Mouse (Mus musculus) activated CD4-positive, CD25-positive, alpha-beta regulatory T cell, adult 9 weeks (primary cell): ENCODE measurements around the gene Ssx9. TPM values are rescaled to one million over a fixed set of nuclear protein-coding genes. Genes with fewer than 3 reads are reported as not detected.

Experiments used
- polyA plus RNA-seq: library from polyadenylated mRNA; unstranded; fragments of 100-300 nt; shearing (Covaris generic); gene quantifications from one replicate; pipeline ENCODE4 v1.2.1, GENCODE M21; 2017

Ssx9 gene
- not detected for polyA plus RNA-seq

DNA sequence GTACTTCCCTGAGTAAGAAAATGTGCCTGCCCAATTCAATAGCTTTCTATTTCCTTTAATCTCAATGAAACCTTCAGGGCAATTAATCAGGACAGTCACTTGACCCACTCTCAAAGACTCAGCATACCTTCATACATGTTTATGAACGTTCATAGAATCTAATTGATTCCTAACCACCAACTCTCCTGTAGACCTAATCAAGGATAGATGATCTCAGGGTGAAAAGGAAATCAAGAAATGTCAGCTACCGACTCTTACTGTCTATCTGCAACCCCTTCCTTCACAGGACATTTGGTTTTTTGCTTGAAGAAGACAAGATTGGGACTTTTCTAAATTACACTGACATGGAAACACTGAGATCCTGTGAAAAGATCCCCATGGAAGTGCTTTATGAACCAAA, at the start of gene Ssx9:
Gene Ssx9 (plus strand): TSS at position 301 of the 400 bp plus-strand sequence.

DNA sequence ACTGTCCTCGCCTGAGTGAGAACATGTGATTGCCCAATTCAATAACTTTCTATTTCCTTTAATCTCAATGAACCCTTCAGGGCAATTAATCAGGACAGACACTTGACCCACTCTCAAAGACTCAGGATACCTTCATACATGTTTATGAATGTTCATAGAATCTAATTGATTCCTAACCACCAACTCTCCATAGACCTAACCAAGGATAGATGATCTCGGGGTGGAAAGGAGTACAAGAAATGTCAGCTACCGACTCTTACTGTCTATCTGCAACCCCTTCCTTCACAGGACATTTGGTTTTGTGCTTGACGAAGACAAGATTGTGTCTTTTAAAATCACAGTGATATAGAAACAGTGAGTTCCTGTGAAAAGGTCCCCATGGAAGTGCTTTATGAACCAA, 55.2 kb downstream of the Ssx9 start, which contains the start of gene Ssxb5:
Gene Ssxb5 (plus strand): TSS at position 301 of the 400 bp plus-strand sequence.

Other genes with a start within 250 kb of the Ssx9 start
- gene Gm14459, start 223.5 kb upstream of the Ssx9 start, polyA plus RNA-seq: not detected
- not detected for gene Ssxb6, start 200.2 kb upstream of the Ssx9 start, polyA plus RNA-seq
- gene Ssxb3, start 156.6 kb upstream of the Ssx9 start, polyA plus RNA-seq: not detected
- gene Ssxb8, start 57.6 kb upstream of the Ssx9 start, polyA plus RNA-seq: not detected
- gene Ssxb5, start 55.3 kb downstream of the Ssx9 start, polyA plus RNA-seq: not detected
- gene Gm6592, start 95.6 kb downstream of the Ssx9 start, polyA plus RNA-seq: not detected
- not detected for gene Gm5751, start 125.8 kb downstream of the Ssx9 start, polyA plus RNA-seq
- gene B630019K06Rik, start 143.9 kb downstream of the Ssx9 start, polyA plus RNA-seq: 0.42 TPM
- not detected for gene Fthl17b, start 214.5 kb downstream of the Ssx9 start, polyA plus RNA-seq
- gene Fthl17c, start 228.1 kb downstream of the Ssx9 start, polyA plus RNA-seq: not detected
- not detected for gene Fthl17d, start 238.3 kb downstream of the Ssx9 start, polyA plus RNA-seq